In the genomic region with DNA sequence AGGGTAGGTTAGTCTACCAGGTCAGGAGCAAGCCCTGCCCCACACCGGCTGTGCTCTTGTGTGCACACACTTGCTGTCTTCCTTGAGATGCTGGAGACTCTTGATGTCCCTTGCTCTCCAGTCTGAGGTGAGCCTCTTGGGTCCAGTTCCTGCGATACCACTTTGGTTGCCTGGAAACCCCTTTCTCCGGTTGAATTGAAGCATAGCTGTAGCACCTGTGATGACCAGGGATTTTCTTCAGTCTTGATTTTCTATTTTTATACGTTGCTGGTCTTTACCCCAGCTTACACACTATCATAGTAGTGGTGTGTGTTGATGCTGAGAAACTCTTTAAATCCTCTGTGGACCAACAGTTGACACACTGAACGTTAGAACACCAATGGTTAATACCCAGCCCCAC, we compare ENCODE assay signal across 31 mouse cellular contexts.
"Had no signal": no experiment of that assay in that cellular context is flagged by ENCODE, and none has a peak within 500 bp of the region (broad histone marks: within the 10 kb centered on the region; RNA-seq: fewer than 3 reads in every experiment).

No protein-coding gene starts in this region.

- H3K9me3 ChIP-seq: limb, embryonic 10.5 days; limb, embryonic 12.5 days; limb, embryonic 13.5 days; limb, embryonic 15.5 days; liver, embryonic 12.5 days; liver, embryonic 13.5 days; liver, embryonic 15.5 days; lung, embryonic 15.5 days; megakaryocyte, embryonic 14.5 days; midbrain, embryonic 10.5 days; midbrain, embryonic 12.5 days; midbrain, embryonic 13.5 days; midbrain, embryonic 15.5 days had no signal

- DNase-seq: left cerebral cortex, postnatal 4 days; liver; liver, embryonic 13.5 days; liver, postnatal 0 days; lung, adult 18-20 months; lung, adult 2 months; lung, embryonic 14.5 days; lung, postnatal 10 days; lung, postnatal 14 days; lung, postnatal 36 days; lung, postnatal 4 days; midbrain, embryonic 14.5 days had no signal

- ATAC-seq: liver, embryonic 12.5 days; liver, postnatal 0 days; lung, postnatal 0 days; midbrain, embryonic 13.5 days; midbrain, embryonic 15.5 days; midbrain, embryonic 16.5 days had no signal

- H3K9ac ChIP-seq: limb, embryonic 12.5 days; limb, embryonic 13.5 days; limb, embryonic 15.5 days; liver, embryonic 12.5 days; liver, embryonic 13.5 days; liver, embryonic 14.5 days; liver, embryonic 15.5 days; liver, postnatal 0 days; lung, embryonic 14.5 days; lung, embryonic 15.5 days; midbrain, embryonic 12.5 days; midbrain, embryonic 13.5 days; midbrain, embryonic 15.5 days had no signal

- H3K4me3 ChIP-seq: limb, embryonic 10.5 days; limb, embryonic 12.5 days; limb, embryonic 13.5 days; limb, embryonic 15.5 days; liver, embryonic 12.5 days; liver, embryonic 13.5 days; liver, embryonic 15.5 days; lung, embryonic 15.5 days; megakaryocyte, embryonic 14.5 days; midbrain, embryonic 10.5 days; midbrain, embryonic 12.5 days; midbrain, embryonic 13.5 days; midbrain, embryonic 15.5 days; myocyte had no signal

- H3K4me1 ChIP-seq: liver, embryonic 12.5 days; liver, embryonic 13.5 days; liver, embryonic 15.5 days; lung, embryonic 15.5 days; megakaryocyte, embryonic 14.5 days; midbrain, embryonic 10.5 days; midbrain, embryonic 12.5 days; midbrain, embryonic 13.5 days; midbrain, embryonic 15.5 days had no signal

- H3K36me3 ChIP-seq: limb, embryonic 10.5 days; limb, embryonic 12.5 days; limb, embryonic 13.5 days; limb, embryonic 15.5 days; liver, embryonic 12.5 days; liver, embryonic 13.5 days; liver, embryonic 15.5 days; lung, embryonic 15.5 days; midbrain, embryonic 10.5 days; midbrain, embryonic 12.5 days; midbrain, embryonic 13.5 days; midbrain, embryonic 15.5 days had no signal

- H3K27ac ChIP-seq: limb, embryonic 10.5 days; limb, embryonic 12.5 days; limb, embryonic 13.5 days; limb, embryonic 15.5 days; liver, embryonic 12.5 days; liver, embryonic 13.5 days; liver, embryonic 14.5 days; liver, embryonic 15.5 days; lung, embryonic 15.5 days; macrophage; midbrain, embryonic 10.5 days; midbrain, embryonic 12.5 days; midbrain, embryonic 13.5 days; midbrain, embryonic 15.5 days had no signal

- H3K4me2 ChIP-seq: limb, embryonic 12.5 days; limb, embryonic 13.5 days; limb, embryonic 15.5 days; liver, embryonic 11.5 days; liver, embryonic 12.5 days; liver, embryonic 13.5 days; liver, embryonic 15.5 days; lung, embryonic 14.5 days; lung, embryonic 15.5 days; midbrain, embryonic 11.5 days; midbrain, embryonic 12.5 days; midbrain, embryonic 13.5 days; midbrain, embryonic 15.5 days had no signal

- H3K27me3 ChIP-seq: limb, embryonic 12.5 days; limb, embryonic 13.5 days; limb, embryonic 15.5 days; liver, embryonic 12.5 days; liver, embryonic 13.5 days; liver, embryonic 15.5 days; lung, embryonic 15.5 days; midbrain, embryonic 12.5 days; midbrain, embryonic 13.5 days; midbrain, embryonic 15.5 days had no signal
